Mouse (Mus musculus) heart, adult 8-10 months (tissue): ENCODE results near the gene Atp6v1g2. TPM values are rescaled to one million over a fixed set of nuclear protein-coding genes. Genes with fewer than 3 reads are reported as not detected.

Experiments used
- DNase-seq: peaks from one replicate; pipeline ENCODE4 v3.0.0; 2022; ENCODE audit warnings: low spot score
- total RNA-seq, 4 experiments: library from RNA; stranded (reverse); gene quantifications; 2 replicates each; pipeline ENCODE4 v1.2.4; 2022

Gene Atp6v1g2
- 1 to 10 TPM; 1.7 to 3.6 (median 1.9) TPM for total RNA-seq

- DNase-seq, result no peak
Measured at GRCm38 (mm10) chr17:35233114-35233980, at the start of gene Atp6v1g2. Gene Atp6v1g2, plus strand, starts transcription at chr17:35233660.

GRCm38 (mm10) chr17:35185639-35186611 lies 47.5 kb upstream of the Atp6v1g2 start:
- peak; percentile 77 for DNase-seq

GRCm38 (mm10) chr17:35186681-35187080 lies 46.8 kb upstream of the Atp6v1g2 start:
- no peak for DNase-seq

GRCm38 (mm10) chr17:35187345-35187744 lies 46.1 kb upstream of the Atp6v1g2 start:
- DNase-seq, result no peak

- no peak for DNase-seq
Measured at GRCm38 (mm10) chr17:35187959-35188610, 45.4 kb upstream of the Atp6v1g2 start, which contains the start of gene Lst1. Gene Lst1, minus strand, starts transcription at chr17:35188439.

GRCm38 (mm10) chr17:35189186-35189585 lies 44.3 kb upstream of the Atp6v1g2 start:
- no peak for DNase-seq

GRCm38 (mm10) chr17:35190096-35190495 lies 43.4 kb upstream of the Atp6v1g2 start:
- DNase-seq, result no peak

GRCm38 (mm10) chr17:35191723-35192122 lies 41.7 kb upstream of the Atp6v1g2 start:
- no peak for DNase-seq

- DNase-seq, result no peak
Measured at GRCm38 (mm10) chr17:35192924-35193323, 40.5 kb upstream of the Atp6v1g2 start.

- DNase-seq, result no peak
Measured at GRCm38 (mm10) chr17:35193881-35194843, 39.3 kb upstream of the Atp6v1g2 start, which contains the start of gene Ltb. Gene Ltb, plus strand, starts transcription at chr17:35194439.

- DNase-seq, result no peak
Measured at GRCm38 (mm10) chr17:35194844-35195630, 38.4 kb upstream of the Atp6v1g2 start.

GRCm38 (mm10) chr17:35195631-35196320 lies 37.7 kb upstream of the Atp6v1g2 start:
- no peak for DNase-seq

- DNase-seq, result no peak
Measured at GRCm38 (mm10) chr17:35196321-35196641, 37.2 kb upstream of the Atp6v1g2 start.

GRCm38 (mm10) chr17:35197126-35197525 lies 36.3 kb upstream of the Atp6v1g2 start:
- DNase-seq, result no peak

GRCm38 (mm10) chr17:35198029-35198428 lies 35.4 kb upstream of the Atp6v1g2 start:
- no peak for DNase-seq

GRCm38 (mm10) chr17:35198946-35199345 lies 34.5 kb upstream of the Atp6v1g2 start:
- no peak for DNase-seq

GRCm38 (mm10) chr17:35200398-35200797 lies 33.1 kb upstream of the Atp6v1g2 start:
- no peak for DNase-seq

GRCm38 (mm10) chr17:35201128-35201527 lies 32.3 kb upstream of the Atp6v1g2 start:
- DNase-seq, result no peak

GRCm38 (mm10) chr17:35201787-35202186 lies 31.7 kb upstream of the Atp6v1g2 start, which contains the start of gene Tnf:
Gene Tnf, minus strand, starts transcription at chr17:35202007.
- peak; percentile 84 for DNase-seq
